Mouse (Mus musculus): ENCODE results near the gene Tgfbr2. TPM values are rescaled to one million over a fixed set of nuclear protein-coding genes. Genes with fewer than 3 reads are reported as not detected.

Gene Tgfbr2
- polyA plus RNA-seq, 1 experiment from 2014 or later, result 8.5 TPM

GRCm38 (mm10) chr9:116212915-116213619, 37.9 kb upstream of the Tgfbr2 start:
- no peak for ATAC-seq (replicated peaks)
- no peaks in the 10 kb centered on the region for H3K36me3 ChIP-seq (replicated peaks)
- H3K9me3 ChIP-seq, result no peaks in the 10 kb centered on the region
- no peak overlapping the region for H3K9ac ChIP-seq
- H3K4me3 ChIP-seq, result no peak overlapping the region
- H3K27ac ChIP-seq, result no peak overlapping the region
- 51% methylated on average over 8 of the region's 8 CpGs for WGBS
- peaks cover 4% of the 10 kb centered on the region; the same call in 1 of the 2 replicates for H3K4me1 ChIP-seq
- H3K27me3 ChIP-seq (replicated peaks), result no peaks in the 10 kb centered on the region
- no peak overlapping the region for H3K4me2 ChIP-seq

- no peaks in the 10 kb centered on the region for H3K27me3 ChIP-seq (replicated peaks)
- no peaks in the 10 kb centered on the region for H3K9me3 ChIP-seq
- no peak overlapping the region for H3K27ac ChIP-seq
- no peak overlapping the region for H3K4me2 ChIP-seq
- H3K36me3 ChIP-seq (replicated peaks), result no peaks in the 10 kb centered on the region
- peaks cover 4% of the 10 kb centered on the region; the same call in 1 of the 2 replicates for H3K4me1 ChIP-seq
- no peak overlapping the region for H3K9ac ChIP-seq
- WGBS, result 86% methylated on average over 12 of the region's 12 CpGs
- no peak for ATAC-seq (replicated peaks)
- H3K4me3 ChIP-seq, result no peak overlapping the region
Observed at GRCm38 (mm10) chr9:116212069-116212468, 36.9 kb upstream of the Tgfbr2 start.

- Histone ChIP-seq H3K27me3 (replicated peaks) (no peaks in the 10 kb centered on the region), H3K4me3 (no peak overlapping the region), H3K4me1 (peaks cover 3% of the 10 kb centered on the region; the same call in 1 of the 2 replicates), H3K27ac (no peak overlapping the region), H3K4me2 (no peak overlapping the region), H3K9me3 (no peaks in the 10 kb centered on the region), H3K9ac (no peak overlapping the region), H3K36me3 (replicated peaks) (no peaks in the 10 kb centered on the region)
- WGBS, result 89% methylated on average over 16 of the region's 16 CpGs
- ATAC-seq (replicated peaks), result no peak
Observed at GRCm38 (mm10) chr9:116208169-116208904, 33.2 kb upstream of the Tgfbr2 start.

- Histone ChIP-seq H3K27ac (no peak overlapping the region), H3K4me2 (no peak overlapping the region), H3K36me3 (replicated peaks) (no peaks in the 10 kb centered on the region), H3K27me3 (replicated peaks) (no peaks in the 10 kb centered on the region), H3K9me3 (no peaks in the 10 kb centered on the region), H3K4me1 (no peaks in the 10 kb centered on the region), H3K4me3 (no peak overlapping the region), H3K9ac (no peak overlapping the region)
- 77% methylated on average over 2 of the region's 2 CpGs for WGBS
- no peak for ATAC-seq (replicated peaks)
Observed at GRCm38 (mm10) chr9:116206901-116207300, 31.7 kb upstream of the Tgfbr2 start.

GRCm38 (mm10) chr9:116203675-116204074, 28.5 kb upstream of the Tgfbr2 start:
- WGBS, result 100% methylated on average over 1 of the region's 1 CpGs
- Histone ChIP-seq H3K4me1 (peaks cover 4% of the 10 kb centered on the region; the same call in 1 of the 2 replicates), H3K9ac (no peak overlapping the region), H3K27me3 (replicated peaks) (no peaks in the 10 kb centered on the region), H3K27ac (no peak overlapping the region), H3K4me3 (no peak overlapping the region), H3K4me2 (no peak overlapping the region), H3K9me3 (no peaks in the 10 kb centered on the region), H3K36me3 (replicated peaks) (no peaks in the 10 kb centered on the region)
- ATAC-seq (replicated peaks), result no peak

GRCm38 (mm10) chr9:116199127-116199526, 24.0 kb upstream of the Tgfbr2 start:
- Histone ChIP-seq H3K4me3 (no peak overlapping the region), H3K4me1 (peaks cover 10% of the 10 kb centered on the region), H3K27me3 (replicated peaks) (no peaks in the 10 kb centered on the region), H3K27ac (no peak overlapping the region), H3K9me3 (no peaks in the 10 kb centered on the region), H3K36me3 (replicated peaks) (no peaks in the 10 kb centered on the region), H3K9ac (no peak overlapping the region), H3K4me2 (no peak overlapping the region)
- no peak for ATAC-seq (replicated peaks)
- 42% methylated on average over 9 of the region's 9 CpGs for WGBS

GRCm38 (mm10) chr9:116198488-116198887, 23.3 kb upstream of the Tgfbr2 start:
- H3K27ac ChIP-seq, result no peak overlapping the region

GRCm38 (mm10) chr9:116197491-116198170, 22.5 kb upstream of the Tgfbr2 start:
- Histone ChIP-seq H3K4me2 (no peak overlapping the region), H3K27ac (no peak overlapping the region), H3K27me3 (replicated peaks) (no peaks in the 10 kb centered on the region), H3K9me3 (no peaks in the 10 kb centered on the region), H3K9ac (no peak overlapping the region), H3K4me1 (peaks cover 10% of the 10 kb centered on the region), H3K4me3 (no peak overlapping the region), H3K36me3 (replicated peaks) (no peaks in the 10 kb centered on the region)
- WGBS, result 62% methylated on average over 11 of the region's 11 CpGs
- no peak for ATAC-seq (replicated peaks)

More at GRCm38 (mm10) chr9:116198488-116198887, 23.3 kb upstream of the Tgfbr2 start:
- H3K4me1 ChIP-seq, result peaks cover 10% of the 10 kb centered on the region
- ATAC-seq (replicated peaks), result no peak
- H3K9me3 ChIP-seq, result no peaks in the 10 kb centered on the region
- 12% methylated on average over 9 of the region's 9 CpGs for WGBS
- H3K9ac ChIP-seq, result no peak overlapping the region
- no peaks in the 10 kb centered on the region for H3K27me3 ChIP-seq (replicated peaks)
- H3K36me3 ChIP-seq (replicated peaks), result no peaks in the 10 kb centered on the region
- no peak overlapping the region for H3K4me2 ChIP-seq
- H3K4me3 ChIP-seq, result no peak overlapping the region

- no peak overlapping the region for H3K27ac ChIP-seq
- 74% methylated on average over 4 of the region's 4 CpGs for WGBS
- no peak for ATAC-seq (replicated peaks)
Observed at GRCm38 (mm10) chr9:116193889-116194450, 18.8 kb upstream of the Tgfbr2 start.

GRCm38 (mm10) chr9:116193535-116193881, 18.3 kb upstream of the Tgfbr2 start:
- WGBS, result 100% methylated on average over 1 of the region's 1 CpGs
- H3K36me3 ChIP-seq (replicated peaks), result no peaks in the 10 kb centered on the region
- H3K4me2 ChIP-seq, result no peak overlapping the region
- no peak overlapping the region for H3K27ac ChIP-seq
- H3K4me1 ChIP-seq, result peaks cover 4% of the 10 kb centered on the region
- no peak for ATAC-seq (replicated peaks)
- H3K27me3 ChIP-seq (replicated peaks), result no peaks in the 10 kb centered on the region
- H3K4me3 ChIP-seq, result no peak overlapping the region
- H3K9me3 ChIP-seq, result no peaks in the 10 kb centered on the region
- H3K9ac ChIP-seq, result no peak overlapping the region

More at GRCm38 (mm10) chr9:116193889-116194450, 18.8 kb upstream of the Tgfbr2 start:
- H3K36me3 ChIP-seq (replicated peaks), result no peaks in the 10 kb centered on the region
- no peak overlapping the region for H3K9ac ChIP-seq
- no peak overlapping the region for H3K4me3 ChIP-seq
- H3K4me1 ChIP-seq, result peaks cover 7% of the 10 kb centered on the region
- H3K4me2 ChIP-seq, result no peak overlapping the region
- H3K9me3 ChIP-seq, result no peaks in the 10 kb centered on the region
- no peaks in the 10 kb centered on the region for H3K27me3 ChIP-seq (replicated peaks)

- no peaks in the 10 kb centered on the region for H3K4me1 ChIP-seq
- H3K9me3 ChIP-seq, result no peaks in the 10 kb centered on the region
- no peak overlapping the region for H3K4me3 ChIP-seq
- H3K27ac ChIP-seq, result no peak overlapping the region
- H3K27me3 ChIP-seq (replicated peaks), result no peaks in the 10 kb centered on the region
- 97% methylated on average over 12 of the region's 12 CpGs for WGBS
- no peaks in the 10 kb centered on the region for H3K36me3 ChIP-seq (replicated peaks)
- H3K4me2 ChIP-seq, result no peak overlapping the region
- no peak overlapping the region for H3K9ac ChIP-seq
- no peak for ATAC-seq (replicated peaks)
Observed at GRCm38 (mm10) chr9:116192826-116193534, 17.8 kb upstream of the Tgfbr2 start.

- H3K9me3 ChIP-seq, result no peaks in the 10 kb centered on the region
- no peak overlapping the region for H3K27ac ChIP-seq
- no peaks in the 10 kb centered on the region for H3K4me1 ChIP-seq
- H3K36me3 ChIP-seq (replicated peaks), result no peaks in the 10 kb centered on the region
- H3K27me3 ChIP-seq (replicated peaks), result no peaks in the 10 kb centered on the region
- H3K4me2 ChIP-seq, result no peak overlapping the region
- WGBS, result 92% methylated on average over 7 of the region's 7 CpGs
- no peak overlapping the region for H3K4me3 ChIP-seq
- ATAC-seq (replicated peaks), result no peak
- no peak overlapping the region for H3K9ac ChIP-seq
Observed at GRCm38 (mm10) chr9:116192253-116192652, 17.1 kb upstream of the Tgfbr2 start.
